ENCODE assay signal across 29 mouse cellular contexts in genomic region chr6:21829930-21830329, GRCm38 (mm10). TPM values are rescaled to one million over a fixed set of nuclear protein-coding genes. Genes with fewer than 3 reads are reported as not detected.
DNase-seq lines count a peak whose midpoint lies in the region; ATAC-seq and TF ChIP-seq lines count a peak whose summit lies in the region.
"Had no signal": no experiment of that assay in that cellular context is flagged by ENCODE, and none has a peak within 500 bp of the region (broad histone marks: within the 10 kb centered on the region; RNA-seq: fewer than 3 reads in every experiment).

No protein-coding gene starts in this region.

- no peaks in the 10 kb centered on the region for H3K27me3 ChIP-seq in hindbrain, embryonic 14.5 days (ENCODE audit: control insufficient read depth, insufficient read depth, low read length)
- H3K27me3 ChIP-seq in hindbrain, postnatal 0 days (ENCODE audit: insufficient read depth, low read length): no peaks in the 10 kb centered on the region
- H3K27me3 ChIP-seq in kidney, embryonic 15.5 days: no peaks in the 10 kb centered on the region
- H3K27me3 ChIP-seq in midbrain, postnatal 0 days (ENCODE audit: insufficient read depth, low read length): no peaks in the 10 kb centered on the region
- H3K27me3 ChIP-seq in midbrain, embryonic 16.5 days (ENCODE audit: control insufficient read depth, insufficient read depth, low read depth, low read length): no peaks in the 10 kb centered on the region
- H3K27me3 ChIP-seq: limb, embryonic 15.5 days; liver, embryonic 15.5 days had no signal

- no peak overlapping the region for H3K27ac ChIP-seq in hindbrain, embryonic 14.5 days
- H3K27ac ChIP-seq in hindbrain, postnatal 0 days: no peak overlapping the region
- no peak overlapping the region for H3K27ac ChIP-seq in kidney, embryonic 15.5 days
- H3K27ac ChIP-seq in midbrain, postnatal 0 days (ENCODE audit: low read depth, low read length): no peak overlapping the region
- H3K27ac ChIP-seq in midbrain, embryonic 16.5 days (ENCODE audit: low read length): no peak overlapping the region
- H3K27ac ChIP-seq: gastrocnemius, adult 2 months; limb, embryonic 10.5 days; limb, embryonic 15.5 days; liver, embryonic 15.5 days had no signal

- no peaks in the 10 kb centered on the region for H3K4me1 ChIP-seq in hindbrain, embryonic 14.5 days (replicated peaks; ENCODE audit: control insufficient read depth, insufficient read depth, low read length)
- no peaks in the 10 kb centered on the region for H3K4me1 ChIP-seq in hindbrain, postnatal 0 days (ENCODE audit: insufficient read depth, low read length)
- 0 out of 2 replicates have a peak, but pooled peaks cover 2% of the 10 kb centered on the region for H3K4me1 ChIP-seq in kidney, embryonic 15.5 days
- no peaks in the 10 kb centered on the region for H3K4me1 ChIP-seq in midbrain, postnatal 0 days (ENCODE audit: insufficient read depth, low read length)
- H3K4me1 ChIP-seq in midbrain, embryonic 16.5 days (ENCODE audit: control insufficient read depth, insufficient read depth, low read length): no peaks in the 10 kb centered on the region
- H3K4me1 ChIP-seq: limb, embryonic 10.5 days; limb, embryonic 15.5 days; liver, embryonic 15.5 days had no signal

- H3K9ac ChIP-seq in hindbrain, embryonic 14.5 days: no peak overlapping the region
- no peak overlapping the region for H3K9ac ChIP-seq in hindbrain, postnatal 0 days (replicated peaks; ENCODE audit: low read length)
- H3K9ac ChIP-seq in kidney, embryonic 15.5 days: no peak overlapping the region
- no peak overlapping the region for H3K9ac ChIP-seq in midbrain, postnatal 0 days (replicated peaks; ENCODE audit: low read length, poor library complexity, severe bottlenecking)
- H3K9ac ChIP-seq in midbrain, embryonic 16.5 days (ENCODE audit: low read depth, low read length): no peak overlapping the region
- H3K9ac ChIP-seq: limb, embryonic 15.5 days; liver, embryonic 15.5 days; lung, embryonic 14.5 days had no signal

- DNase-seq in hindbrain, embryonic 14.5 days (ENCODE audit: low spot score): peak; percentile 23
- DNase-seq in hindbrain, postnatal 0 days (ENCODE audit: low spot score): no peak
- no peak for DNase-seq in kidney, adult 18-20 months
- peak; percentile 21 for DNase-seq in midbrain, postnatal 0 days (ENCODE audit: low spot score)
- peak; percentile 52 for DNase-seq in yolk sac, embryonic 10.5 days (ENCODE audit: low spot score)
- DNase-seq: adrenal gland, adult 8-10 months; cerebellum, adult 11 months; cerebellum, adult 9-10 months; cerebellum, postnatal 36 days; gastrocnemius, adult 2 months; gastrocnemius, postnatal 36 days; heart, adult 18-20 months; heart, postnatal 4 days; layer of hippocampus, adult 9-11 months; lung, embryonic 14.5 days; lung, postnatal 14 days; right cerebral cortex, postnatal 25 days; thymus, adult 2 months; thymus, postnatal 36 days had no signal

- peaks cover 11% of the 10 kb centered on the region for H3K36me3 ChIP-seq in hindbrain, embryonic 14.5 days (replicated peaks; ENCODE audit: control insufficient read depth, insufficient read depth)
- H3K36me3 ChIP-seq in hindbrain, postnatal 0 days (ENCODE audit: insufficient read depth, low read length): peaks cover under 1% of the 10 kb centered on the region; the same call in 1 of the 2 replicates
- peaks cover 12% of the 10 kb centered on the region for H3K36me3 ChIP-seq in kidney, embryonic 15.5 days
- H3K36me3 ChIP-seq in midbrain, postnatal 0 days (ENCODE audit: insufficient read depth, low read length): peaks cover 3% of the 10 kb centered on the region; the same call in 1 of the 2 replicates
- peaks cover 3% of the 10 kb centered on the region; the same call in 1 of the 2 replicates for H3K36me3 ChIP-seq in midbrain, embryonic 16.5 days (ENCODE audit: control insufficient read depth, insufficient read depth, low read length)
- H3K36me3 ChIP-seq: G1E; liver, embryonic 15.5 days had no signal

- 79% methylated on average over 7 of the region's 7 CpGs for WGBS in hindbrain, embryonic 14.5 days
- WGBS in hindbrain, postnatal 0 days: 79% methylated on average over 7 of the region's 7 CpGs
- 69% methylated on average over 7 of the region's 7 CpGs for WGBS in kidney, embryonic 15.5 days
- 77% methylated on average over 7 of the region's 7 CpGs for WGBS in midbrain, postnatal 0 days
- 78% methylated on average over 7 of the region's 7 CpGs for WGBS in midbrain, embryonic 16.5 days

- H3K9me3 ChIP-seq in hindbrain, embryonic 14.5 days (ENCODE audit: control insufficient read depth, low read length): no peaks in the 10 kb centered on the region
- H3K9me3 ChIP-seq in hindbrain, postnatal 0 days (ENCODE audit: low read length): no peaks in the 10 kb centered on the region
- no peaks in the 10 kb centered on the region for H3K9me3 ChIP-seq in kidney, embryonic 15.5 days (replicated peaks)
- no peaks in the 10 kb centered on the region for H3K9me3 ChIP-seq in midbrain, postnatal 0 days (ENCODE audit: low read length)
- H3K9me3 ChIP-seq in midbrain, embryonic 16.5 days (replicated peaks; ENCODE audit: control insufficient read depth, low read length, poor library complexity, severe bottlenecking): no peaks in the 10 kb centered on the region
- H3K9me3 ChIP-seq: G1E; limb, embryonic 10.5 days; limb, embryonic 15.5 days; liver, embryonic 15.5 days had no signal

- TF ChIP-seq CTCF in hindbrain, postnatal 0 days (IDR thresholded peaks at IDR 0.05; ENCODE audit: low read depth): no peak
- TF ChIP-seq CTCF in midbrain, postnatal 0 days (IDR thresholded peaks at IDR 0.05): no peak

- no peak overlapping the region for H3K4me2 ChIP-seq in hindbrain, embryonic 14.5 days (replicated peaks)
- no peak overlapping the region for H3K4me2 ChIP-seq in hindbrain, postnatal 0 days (ENCODE audit: low read depth, low read length)
- H3K4me2 ChIP-seq in kidney, embryonic 15.5 days: no peak overlapping the region
- no peak overlapping the region for H3K4me2 ChIP-seq in midbrain, postnatal 0 days (ENCODE audit: low read depth, low read length, poor library complexity, severe bottlenecking)
- H3K4me2 ChIP-seq in midbrain, embryonic 16.5 days (ENCODE audit: low read length): no peak overlapping the region
- H3K4me2 ChIP-seq: heart, embryonic 11.5 days; limb, embryonic 15.5 days; liver, embryonic 15.5 days; lung, embryonic 14.5 days had no signal

- H3K4me3 ChIP-seq in hindbrain, embryonic 14.5 days (replicated peaks; ENCODE audit: low read length): no peak overlapping the region
- no peak overlapping the region for H3K4me3 ChIP-seq in hindbrain, postnatal 0 days (ENCODE audit: low read length)
- H3K4me3 ChIP-seq in kidney, embryonic 15.5 days (replicated peaks): no peak overlapping the region
- H3K4me3 ChIP-seq in midbrain, postnatal 0 days (ENCODE audit: low read depth, low read length): no peak overlapping the region
- H3K4me3 ChIP-seq in midbrain, embryonic 16.5 days (ENCODE audit: low read depth, low read length): no peak overlapping the region
- H3K4me3 ChIP-seq: gastrocnemius, adult 2 months; limb, embryonic 10.5 days; limb, embryonic 15.5 days; liver, embryonic 15.5 days had no signal

- peak; percentile 43; the same call in 1 of the 2 replicates for ATAC-seq in hindbrain, embryonic 14.5 days (ENCODE audit: low FRiP score)
- no peak for ATAC-seq in hindbrain, postnatal 0 days
- ATAC-seq in kidney, embryonic 15.5 days (replicated peaks; ENCODE audit: low FRiP score): 0 out of 2 replicates have a peak, but pooled peaks have one; percentile 43
- ATAC-seq in midbrain, postnatal 0 days (ENCODE audit: low FRiP score): no peak
- ATAC-seq in midbrain, embryonic 16.5 days: no peak
- ATAC-seq: forebrain, embryonic 14.5 days; intestine, postnatal 0 days had no signal

RNA-seq across cellular contexts. Expression of gene Tspan12, which starts 22.4 kb away (rescaled TPM):
- 73.7 and 80.1 TPM in 2 replicates for polyA plus RNA-seq in hindbrain, embryonic 14.5 days (2014; fragmentation: Nextera tagmentation; extraction: Ambion mirVana)
- total RNA-seq in hindbrain, postnatal 0 days (2014; rRNA removed): 24.8 and 36.7 TPM in 2 replicates
- 62.5 and 65.6 TPM in 2 replicates for polyA plus RNA-seq in hindbrain, postnatal 0 days (2015; fragmentation: Nextera tagmentation; extraction: Ambion mirVana)
- polyA plus RNA-seq in kidney, embryonic 15.5 days (2015; fragmentation: Nextera tagmentation; extraction: Ambion mirVana): 58.5 and 62.6 TPM in 2 replicates
- 22.5 and 30.2 TPM in 2 replicates for total RNA-seq in midbrain, postnatal 0 days (2014; rRNA removed)
- polyA plus RNA-seq in midbrain, postnatal 0 days (2015; fragmentation: Nextera tagmentation; extraction: Ambion mirVana): 50.0 and 54.7 TPM in 2 replicates
- 59.2 and 63.2 TPM in 2 replicates for polyA plus RNA-seq in midbrain, embryonic 16.5 days (2015; fragmentation: Nextera tagmentation; extraction: Ambion mirVana)
- total RNA-seq: neutrophil, adult 5-6 weeks had no signal

Comparison
In these comparisons a context has a peak if more than half of its experiments do, and no peak if none do; other contexts are left out.
1. ATAC-seq: peak in hindbrain, embryonic 14.5 days (single experiment) and kidney, embryonic 15.5 days (single experiment); none in hindbrain, postnatal 0 days (single experiment), midbrain, postnatal 0 days (single experiment) and midbrain, embryonic 16.5 days (single experiment).
2. DNase-seq: peak in hindbrain, embryonic 14.5 days (single experiment), midbrain, postnatal 0 days (single experiment) and yolk sac, embryonic 10.5 days (single experiment); none in hindbrain, postnatal 0 days (single experiment) and kidney, adult 18-20 months (single experiment).